Mouse (Mus musculus) intestine, embryonic 15.5 days (tissue): Measurements from ENCODE around the gene Dnah17. TPM values are rescaled to one million over a fixed set of nuclear protein-coding genes. Genes with fewer than 3 reads are reported as not detected.

Experiments
- ATAC-seq: fragments of 200-750 bp; cut with Nextera tagmentation; 2 replicates; pipeline ENCODE4 v1.8.0; 2017; ENCODE audit warnings: moderate TSS enrichment, moderate library complexity
- H3K27ac ChIP-seq: fragments of 300-500 bp; sonication (generic); 2 replicates; pipeline ENCODE4 v1.5.1; 2015; ENCODE audit warnings: mild to moderate bottlenecking, inconsistent platforms
- H3K27me3 ChIP-seq: fragments of 300-500 bp; sonication (generic); replicated peaks from 2 replicates; pipeline ENCODE4 v1.6.1; 2015; ENCODE audit warnings: inconsistent platforms
- H3K36me3 ChIP-seq: fragments of 300-500 bp; sonication (generic); 2 replicates; pipeline ENCODE4 v1.6.1; 2015; ENCODE audit warnings: inconsistent platforms
- H3K4me1 ChIP-seq: fragments of 300-500 bp; sonication (generic); replicated peaks from 2 replicates; pipeline ENCODE4 v1.6.1; 2015; ENCODE audit warnings: inconsistent platforms
- H3K4me2 ChIP-seq: fragments of 300-500 bp; sonication (generic); replicated peaks from 2 replicates; pipeline ENCODE4 v1.6.1; 2015; ENCODE audit warnings: mild to moderate bottlenecking, inconsistent platforms
- H3K4me3 ChIP-seq: fragments of 300-500 bp; sonication (generic); replicated peaks from 2 replicates; pipeline ENCODE4 v1.5.1; 2015; ENCODE audit warnings: inconsistent platforms
- H3K9ac ChIP-seq: fragments of 300-500 bp; sonication (generic); 2 replicates; pipeline ENCODE4 v1.6.1; 2015; ENCODE audit warnings: inconsistent platforms
- H3K9me3 ChIP-seq: fragments of 300-500 bp; sonication (generic); 2 replicates; pipeline ENCODE4 v1.6.1; 2016; ENCODE audit warnings: inconsistent platforms
- WGBS: fragments of 180-500 bp; shearing (Covaris S2); methylation state at CpG from one replicate; pipeline ENCODE4 v1.1.7; 2015; 5-methylcytosine and 5-hydroxymethylcytosine counted together
- polyA plus RNA-seq: library from polyadenylated mRNA; unstranded; fragments of >200 nt; fragmentation: Nextera tagmentation; extraction: Ambion mirVana; gene quantifications from 2 replicates; pipeline ENCODE4 v1.2.1, GENCODE M21; 2015

Gene Dnah17
- polyA plus RNA-seq, 1 experiment from 2014 or later = 0.08 TPM

DNA sequence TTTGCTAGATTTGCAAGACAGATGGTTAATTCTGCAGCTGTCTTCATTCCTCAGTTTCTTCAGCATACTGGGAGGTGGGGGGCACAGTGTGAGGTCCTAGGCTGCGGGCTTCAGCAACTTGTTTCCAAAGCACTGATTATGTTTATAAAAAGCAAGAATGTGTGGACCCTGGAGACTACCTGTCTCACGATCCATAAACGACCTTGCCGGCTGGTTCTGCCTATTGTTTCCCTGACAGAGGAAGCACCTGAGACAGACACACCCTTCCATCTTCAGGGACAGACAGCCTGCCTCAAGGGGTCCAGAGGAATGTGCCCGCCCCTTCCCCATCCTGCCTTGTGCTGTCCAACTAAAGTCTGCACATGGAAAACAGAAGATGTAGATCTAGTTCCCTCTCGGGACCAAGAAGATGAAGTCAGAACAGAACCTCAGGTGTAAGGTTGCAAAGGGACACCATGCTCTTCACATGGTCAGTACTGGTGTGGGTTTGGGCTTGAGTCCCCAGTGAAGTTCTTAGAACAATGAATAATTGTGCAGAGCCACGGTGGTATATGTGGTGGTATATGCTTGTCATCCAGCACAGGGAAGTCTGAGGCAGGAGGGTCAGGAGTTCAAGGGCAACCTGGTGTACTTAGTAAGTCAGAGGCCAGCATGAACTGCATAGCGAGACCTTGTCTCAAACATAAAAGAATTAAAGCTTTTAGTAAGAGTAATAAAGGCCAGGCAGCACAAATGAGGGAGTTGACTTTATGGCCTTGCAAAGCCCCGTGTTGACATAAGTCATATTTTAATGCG lies 10.5 kb upstream of the Dnah17 start:
- ATAC-seq = no peak
- WGBS = 49% methylated on average over 10 of the region's 10 CpGs

DNA sequence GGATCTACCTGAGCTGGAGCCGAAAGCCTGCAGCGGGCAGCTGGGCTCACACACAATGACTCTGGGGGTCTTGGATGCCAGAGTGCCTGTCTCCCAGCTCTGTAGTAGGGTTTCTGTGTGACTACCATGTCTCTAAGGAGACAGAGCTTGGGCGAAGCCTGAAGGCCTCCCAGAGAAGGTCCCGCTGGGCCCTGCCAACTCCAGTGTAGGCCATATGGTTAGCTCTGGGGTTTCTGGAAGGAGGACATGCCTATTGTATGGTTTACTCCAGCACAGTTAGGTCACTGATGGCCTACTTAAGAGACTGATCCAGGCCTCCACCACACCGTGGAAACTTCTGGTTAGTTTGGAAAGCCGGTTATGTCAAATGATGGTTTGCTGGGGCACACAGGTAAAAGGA lies 7.9 kb upstream of the Dnah17 start:
- no peak overlapping the region for H3K9ac ChIP-seq
- H3K27me3 ChIP-seq = no peaks in the 10 kb centered on the region
- H3K4me3 ChIP-seq = no peak overlapping the region
- peaks cover 19% of the 10 kb centered on the region for H3K4me1 ChIP-seq
- no peak for ATAC-seq
- no peaks in the 10 kb centered on the region for H3K9me3 ChIP-seq
- no peak overlapping the region for H3K4me2 ChIP-seq
- 96% methylated on average over 6 of the region's 6 CpGs for WGBS
- no peaks in the 10 kb centered on the region for H3K36me3 ChIP-seq
- H3K27ac ChIP-seq = no peak overlapping the region

More for the DNA sequence above, 10.5 kb upstream of the Dnah17 start:
- no peaks in the 10 kb centered on the region for H3K9me3 ChIP-seq
- H3K4me3 ChIP-seq = no peak overlapping the region
- H3K4me1 ChIP-seq = peaks cover 9% of the 10 kb centered on the region; the same call in 1 of the 2 replicates
- no peak overlapping the region for H3K9ac ChIP-seq
- no peaks in the 10 kb centered on the region for H3K27me3 ChIP-seq
- H3K4me2 ChIP-seq = no peak overlapping the region
- H3K27ac ChIP-seq = no peak overlapping the region
- no peaks in the 10 kb centered on the region for H3K36me3 ChIP-seq

DNA sequence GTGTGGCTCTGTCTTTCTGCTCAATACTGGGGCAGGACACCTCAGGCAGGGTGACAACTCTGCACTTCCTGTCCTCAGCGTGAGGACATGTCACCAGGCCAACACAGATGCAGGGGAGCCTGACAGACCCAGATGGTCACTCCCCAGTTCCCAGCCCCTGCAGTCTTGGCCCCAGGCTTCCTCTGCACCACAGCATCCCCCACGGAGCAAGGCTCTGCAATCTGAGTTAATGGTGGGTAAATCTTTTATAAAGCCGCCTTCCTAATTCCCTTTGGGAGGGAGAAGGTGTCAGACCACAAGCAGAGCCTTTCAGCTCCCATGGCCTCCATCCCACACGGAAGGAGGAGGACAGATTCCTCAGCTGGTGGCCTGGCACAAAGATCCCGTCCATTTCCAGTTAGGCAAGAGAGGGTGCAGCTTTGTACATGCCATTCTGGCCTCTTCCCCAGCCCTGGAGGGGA lies 5.8 kb upstream of the Dnah17 start:
- no peak overlapping the region for H3K27ac ChIP-seq
- ATAC-seq = no peak

DNA sequence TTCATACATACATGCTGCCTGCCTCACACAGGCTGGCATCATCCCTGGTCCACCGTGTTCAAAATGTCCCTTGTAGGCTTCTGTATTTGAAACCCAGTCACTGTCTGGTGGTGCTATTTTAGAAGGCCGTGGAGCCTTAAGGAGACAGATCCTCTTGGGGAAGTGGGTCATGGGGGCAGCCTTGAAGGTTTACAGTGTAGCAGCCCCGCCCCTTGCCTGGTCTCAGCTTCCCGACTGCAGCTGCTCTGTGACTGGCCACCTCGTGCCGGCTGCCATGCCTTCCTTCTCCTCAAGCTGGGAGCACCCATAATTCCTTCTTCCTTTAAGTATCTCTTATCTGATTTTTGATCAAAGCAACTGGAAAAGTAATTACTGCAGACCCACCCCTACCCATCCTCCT lies 4.8 kb upstream of the Dnah17 start:
- no peak for ATAC-seq
- Histone ChIP-seq H3K36me3 (no peaks in the 10 kb centered on the region), H3K9me3 (no peaks in the 10 kb centered on the region), H3K9ac (no peak overlapping the region), H3K4me3 (no peak overlapping the region), H3K4me2 (no peak overlapping the region), H3K27ac (no peak overlapping the region), H3K4me1 (peaks cover 20% of the 10 kb centered on the region), H3K27me3 (no peaks in the 10 kb centered on the region)
- WGBS = 37% methylated on average over 6 of the region's 6 CpGs

More for the DNA sequence above, 5.8 kb upstream of the Dnah17 start:
- no peak overlapping the region for H3K9ac ChIP-seq
- H3K4me2 ChIP-seq = no peak overlapping the region
- H3K9me3 ChIP-seq = no peaks in the 10 kb centered on the region
- H3K4me1 ChIP-seq = peaks cover 27% of the 10 kb centered on the region
- 52% methylated on average over 5 of the region's 5 CpGs for WGBS
- H3K4me3 ChIP-seq = no peak overlapping the region
- H3K36me3 ChIP-seq = no peaks in the 10 kb centered on the region
- no peaks in the 10 kb centered on the region for H3K27me3 ChIP-seq

DNA sequence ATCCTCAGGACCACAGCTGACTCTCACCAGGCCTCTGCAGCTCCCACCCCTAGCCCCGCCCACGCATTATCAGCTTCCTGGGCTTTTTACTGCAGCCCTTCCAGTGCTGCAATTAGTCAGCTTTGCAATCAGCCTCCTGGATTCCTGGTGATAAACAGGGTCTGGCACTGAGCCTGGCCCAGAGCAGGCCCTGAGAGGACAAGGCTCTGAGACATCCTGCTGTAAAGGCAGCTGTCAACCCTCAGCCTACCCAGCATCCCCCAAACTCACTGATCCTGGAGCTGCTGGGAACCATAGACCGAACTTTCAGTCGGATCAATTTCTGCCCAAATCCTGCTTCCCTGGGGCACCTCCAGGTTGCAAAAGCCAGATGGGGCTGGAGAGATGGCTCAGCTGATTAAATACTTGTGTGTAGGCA lies 3.3 kb upstream of the Dnah17 start:
- Histone ChIP-seq H3K36me3 (no peaks in the 10 kb centered on the region), H3K27me3 (no peaks in the 10 kb centered on the region)
- peak; percentile 85 for ATAC-seq

DNA sequence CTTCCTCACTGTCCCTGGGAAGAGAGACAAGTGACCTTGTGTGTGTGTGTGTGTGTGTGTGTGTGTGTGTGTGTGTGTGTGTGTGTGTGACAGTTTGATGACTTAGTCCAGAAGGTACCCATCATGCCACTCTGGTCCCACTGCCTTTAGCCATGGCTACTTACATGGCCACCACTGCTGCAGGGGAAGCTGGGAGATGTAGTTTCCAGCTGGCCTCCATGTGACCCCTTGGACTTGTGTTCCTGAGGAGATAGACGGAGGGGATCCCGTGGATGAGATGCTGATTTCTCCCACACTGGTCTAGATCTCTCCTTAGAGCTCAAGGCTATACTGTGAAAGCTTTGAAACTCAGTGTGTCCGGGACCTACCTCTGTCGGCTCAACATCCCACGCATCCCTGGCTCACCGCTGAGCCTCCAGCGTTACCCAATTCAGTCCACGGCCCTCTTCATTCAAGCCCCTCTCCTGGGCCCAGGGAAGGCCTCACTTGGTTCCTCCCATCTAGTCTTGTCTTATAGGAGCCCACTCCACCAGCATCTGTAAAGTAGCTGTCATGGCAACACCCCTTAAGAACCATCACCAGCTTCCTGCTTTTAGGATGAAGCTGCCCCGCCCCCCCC lies 2.8 kb upstream of the Dnah17 start:
- H3K4me2 ChIP-seq = no peak overlapping the region
- H3K4me1 ChIP-seq = peaks cover 20% of the 10 kb centered on the region
- H3K27me3 ChIP-seq = no peaks in the 10 kb centered on the region
- H3K9me3 ChIP-seq = no peaks in the 10 kb centered on the region
- no peak overlapping the region for H3K9ac ChIP-seq
- peak; percentile 37; the same call in 1 of the 2 replicates for ATAC-seq
- 0 out of 2 replicates have a peak overlapping the region, but pooled peaks have one; percentile 32 for H3K27ac ChIP-seq
- no peaks in the 10 kb centered on the region for H3K36me3 ChIP-seq
- 52% methylated on average over 9 of the region's 9 CpGs for WGBS
- H3K4me3 ChIP-seq = no peak overlapping the region

More for the DNA sequence above, 3.3 kb upstream of the Dnah17 start:
- no peak overlapping the region for H3K9ac ChIP-seq
- peak overlapping the region; percentile 51; the same call in 1 of the 2 replicates for H3K27ac ChIP-seq
- 24% methylated on average over 4 of the region's 4 CpGs for WGBS
- no peak overlapping the region for H3K4me2 ChIP-seq
- no peaks in the 10 kb centered on the region for H3K9me3 ChIP-seq
- H3K4me1 ChIP-seq = peaks cover 20% of the 10 kb centered on the region
- no peak overlapping the region for H3K4me3 ChIP-seq

DNA sequence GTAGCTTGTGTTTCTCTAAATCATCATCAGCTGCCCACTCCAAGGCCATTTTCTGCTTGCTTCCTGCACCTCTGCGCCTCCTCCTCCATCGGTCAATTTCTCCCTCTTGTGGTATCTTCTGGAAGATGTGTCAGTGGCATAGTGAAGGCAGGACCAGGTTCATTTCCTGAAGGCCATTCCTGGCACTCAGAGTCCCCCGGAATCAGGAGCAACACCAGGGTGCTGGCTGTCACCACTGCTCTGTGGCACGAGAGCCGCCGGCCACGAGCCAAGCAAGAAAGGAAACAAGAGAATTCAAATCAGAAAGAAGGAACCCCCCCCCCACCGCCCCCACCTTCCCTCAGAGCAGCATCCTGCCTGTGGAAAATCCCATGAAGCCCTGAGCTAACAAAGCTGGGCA lies 1.7 kb upstream of the Dnah17 start:
- Histone ChIP-seq H3K9ac (no peak overlapping the region), H3K27me3 (no peaks in the 10 kb centered on the region), H3K27ac (no peak overlapping the region), H3K4me3 (no peak overlapping the region), H3K9me3 (no peaks in the 10 kb centered on the region), H3K36me3 (no peaks in the 10 kb centered on the region), H3K4me2 (no peak overlapping the region), H3K4me1 (peaks cover 20% of the 10 kb centered on the region)
- ATAC-seq = no peak
- 72% methylated on average over 8 of the region's 8 CpGs for WGBS

DNA sequence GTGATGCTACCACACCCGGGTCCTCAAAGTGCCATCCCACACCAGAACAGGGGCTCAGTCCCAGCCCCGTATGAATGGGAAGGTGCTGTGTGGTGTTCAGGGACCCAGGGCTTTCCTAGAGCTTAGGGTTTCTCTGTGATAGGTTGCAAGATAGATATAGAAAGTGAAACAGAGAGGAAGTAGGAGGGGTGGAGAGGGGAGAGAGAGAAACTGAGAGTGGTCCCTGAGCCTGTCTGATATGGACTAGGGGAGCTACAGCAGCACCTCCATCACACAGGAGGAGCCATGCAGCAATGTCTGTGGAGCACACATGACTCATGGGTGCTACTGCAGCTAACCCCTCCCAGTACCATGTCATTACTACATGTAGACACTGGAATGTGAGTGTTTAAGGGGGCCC lies 622 bp downstream of the Dnah17 start:
- H3K4me2 ChIP-seq = no peak overlapping the region
- no peaks in the 10 kb centered on the region for H3K36me3 ChIP-seq
- H3K4me1 ChIP-seq = peaks cover 20% of the 10 kb centered on the region
- no peaks in the 10 kb centered on the region for H3K27me3 ChIP-seq
- no peak for ATAC-seq
- no peak overlapping the region for H3K9ac ChIP-seq
- 88% methylated on average over 2 of the region's 2 CpGs for WGBS
- no peak overlapping the region for H3K27ac ChIP-seq
- H3K4me3 ChIP-seq = no peak overlapping the region
- H3K9me3 ChIP-seq = no peaks in the 10 kb centered on the region

DNA sequence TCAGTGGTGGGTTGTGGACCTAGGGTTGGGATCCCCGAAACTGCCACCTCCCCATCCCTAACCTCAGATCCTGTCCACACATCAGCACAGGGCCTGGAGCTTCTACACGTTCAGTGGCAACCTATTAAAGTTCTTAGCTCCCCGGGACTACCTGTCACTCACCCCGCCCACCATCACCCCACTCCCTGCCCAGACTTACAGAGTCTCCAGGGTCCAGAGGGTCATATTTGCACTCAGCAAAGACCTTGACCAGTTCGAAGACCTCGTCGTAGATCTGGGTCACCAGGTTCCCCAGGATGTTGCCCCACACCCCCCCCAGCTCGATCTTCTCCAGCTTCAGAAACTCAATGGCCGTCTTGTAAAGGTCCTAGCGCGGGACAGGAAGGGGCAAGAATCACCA lies 8.8 kb downstream of the Dnah17 start:
- H3K9ac ChIP-seq = no peak overlapping the region

DNA sequence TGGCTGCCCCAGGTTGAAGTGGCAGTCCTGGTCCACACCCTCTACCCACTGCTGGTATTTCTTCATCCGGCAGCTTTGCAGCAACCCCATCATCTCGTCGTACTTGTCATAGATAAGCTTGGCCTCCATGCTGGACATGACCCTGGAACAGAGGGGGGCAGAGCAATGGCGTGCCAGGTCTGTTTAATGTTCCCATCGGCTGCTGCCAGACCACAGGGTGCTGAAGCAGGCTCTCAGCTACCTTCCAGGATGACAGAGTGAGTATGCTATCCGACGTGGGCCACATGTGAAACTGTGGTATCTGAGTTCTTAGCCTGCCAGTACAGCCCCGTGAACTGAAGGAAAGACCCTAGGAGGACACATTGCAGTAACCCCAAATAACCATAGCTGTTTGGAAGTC lies 11.7 kb downstream of the Dnah17 start:
- no peak for ATAC-seq
- Histone ChIP-seq H3K4me2 (no peak overlapping the region), H3K27ac (no peak overlapping the region), H3K36me3 (no peaks in the 10 kb centered on the region), H3K4me1 (no peaks in the 10 kb centered on the region), H3K9ac (no peak overlapping the region), H3K4me3 (no peak overlapping the region), H3K9me3 (no peaks in the 10 kb centered on the region), H3K27me3 (no peaks in the 10 kb centered on the region)
- 59% methylated on average over 8 of the region's 8 CpGs for WGBS

More for the DNA sequence above, 8.8 kb downstream of the Dnah17 start:
- no peak overlapping the region for H3K4me3 ChIP-seq
- WGBS = 80% methylated on average over 11 of the region's 11 CpGs
- no peak for ATAC-seq
- no peaks in the 10 kb centered on the region for H3K27me3 ChIP-seq
- no peak overlapping the region for H3K4me2 ChIP-seq
- H3K36me3 ChIP-seq = no peaks in the 10 kb centered on the region
- H3K4me1 ChIP-seq = no peaks in the 10 kb centered on the region
- H3K27ac ChIP-seq = no peak overlapping the region
- H3K9me3 ChIP-seq = no peaks in the 10 kb centered on the region

DNA sequence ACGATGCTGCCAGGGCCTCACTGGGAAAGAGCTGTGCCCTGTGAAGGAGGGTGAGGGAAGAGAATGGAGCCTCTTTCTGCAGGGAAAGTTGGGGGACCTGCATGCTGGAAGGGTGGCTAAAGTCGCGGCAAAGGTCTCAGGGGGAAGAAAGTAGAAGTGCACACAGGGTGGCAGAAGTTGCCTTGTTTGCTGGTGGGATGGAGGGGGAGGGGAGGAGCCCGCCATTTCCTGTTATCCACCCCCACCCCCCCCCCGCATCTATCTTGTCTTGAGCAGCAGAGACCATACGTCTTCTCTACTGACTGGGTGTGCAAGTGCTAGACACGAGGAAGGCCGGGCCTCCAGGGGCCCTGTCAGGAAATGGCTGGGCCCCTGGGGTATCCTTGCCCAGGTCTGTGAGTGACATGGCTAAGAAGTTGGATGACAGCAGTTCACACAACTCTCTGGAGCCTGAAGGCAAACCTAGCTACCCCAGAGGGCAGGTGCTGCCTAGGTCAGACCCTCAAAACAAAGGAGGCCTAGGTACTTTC lies 15.8 kb downstream of the Dnah17 start:
- 50% methylated on average over 8 of the region's 8 CpGs for WGBS
- H3K27me3 ChIP-seq = no peaks in the 10 kb centered on the region
- no peak overlapping the region for H3K9ac ChIP-seq
- ATAC-seq = no peak
- no peak overlapping the region for H3K4me3 ChIP-seq
- no peak overlapping the region for H3K27ac ChIP-seq
- H3K36me3 ChIP-seq = no peaks in the 10 kb centered on the region
- no peak overlapping the region for H3K4me2 ChIP-seq
- no peaks in the 10 kb centered on the region for H3K4me1 ChIP-seq
- H3K9me3 ChIP-seq = no peaks in the 10 kb centered on the region

DNA sequence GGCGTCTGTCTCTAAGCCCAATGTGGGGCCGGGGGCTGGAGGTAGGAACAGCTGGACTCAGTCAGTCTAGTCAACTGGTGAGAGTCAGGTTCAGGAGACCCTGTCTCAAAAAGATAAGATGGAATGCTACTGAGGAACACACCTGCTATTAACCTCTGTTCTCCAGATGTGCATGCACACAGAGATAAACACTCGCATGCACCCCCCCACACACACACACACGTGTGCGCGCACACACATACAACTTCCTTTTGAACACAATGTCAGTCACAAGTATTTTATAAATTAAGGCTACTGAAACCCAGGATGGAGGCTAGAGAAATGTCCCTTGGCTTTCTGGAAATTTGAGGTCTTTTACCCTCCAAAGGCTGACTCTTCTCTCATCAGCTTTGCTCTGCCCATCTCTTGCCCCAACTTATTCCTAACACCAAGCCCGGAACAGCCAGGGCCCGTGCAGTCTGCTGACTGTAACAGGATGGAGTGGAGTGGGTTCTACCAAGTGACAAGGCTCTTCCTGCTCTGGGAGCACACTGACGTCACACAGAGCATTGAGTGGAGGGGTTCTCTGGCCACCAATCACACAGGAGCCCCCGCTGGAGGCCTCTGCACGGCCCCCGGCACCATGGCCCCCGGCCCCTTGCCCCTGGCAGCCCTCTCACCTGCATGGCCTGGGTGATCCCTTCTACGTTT lies 16.8 kb downstream of the Dnah17 start:
- ATAC-seq = no peak
- no peaks in the 10 kb centered on the region for H3K4me1 ChIP-seq
- 68% methylated on average over 14 of the region's 14 CpGs for WGBS
- no peak overlapping the region for H3K4me2 ChIP-seq
- no peaks in the 10 kb centered on the region for H3K9me3 ChIP-seq
- no peak overlapping the region for H3K4me3 ChIP-seq
- no peaks in the 10 kb centered on the region for H3K27me3 ChIP-seq
- H3K27ac ChIP-seq = no peak overlapping the region
- no peak overlapping the region for H3K9ac ChIP-seq
- H3K36me3 ChIP-seq = no peaks in the 10 kb centered on the region
